Mouse (Mus musculus): ENCODE measurements around the gene Wdr89.

- no peak for TF ChIP-seq MYOG (IDR thresholded peaks at IDR 0.05; ENCODE audit: control insufficient read depth in 1 of 3, insufficient read depth in 1 of 3, insufficient read length in 2 of 3, low read depth in 2 of 3)
- no peak for TF ChIP-seq POLR2A (IDR thresholded peaks at IDR 0.05; ENCODE audit: insufficient read length, low read depth)
- no peak for TF ChIP-seq USF1 (IDR thresholded peaks at IDR 0.05; ENCODE audit: low read depth)
- TF ChIP-seq POLR2AphosphoS2 (IDR thresholded peaks at IDR 0.05; ENCODE audit: insufficient read length, low read depth) = no peak
Observed at GRCm38 (mm10) chr12:75616158-75616791, 53.1 kb downstream of the Wdr89 start.

Measured in myocyte (in vitro differentiated cells).